Mouse (Mus musculus) gastrocnemius, adult 18-20 months (tissue): Measurements from ENCODE around the gene AI597479. TPM values are rescaled to one million over a fixed set of nuclear protein-coding genes. Genes with fewer than 3 reads are reported as not detected.
A peak's percentile ranks its signal among the peaks of the same experiment; 100 is the strongest.

Experiments used
- DNase-seq: peaks from one replicate; pipeline ENCODE4 v3.0.0; 2021; ENCODE audit warnings: low spot score
- total RNA-seq, 2 experiments: library from RNA; stranded (reverse); gene quantifications; 2 replicates each; pipeline ENCODE4 v1.2.3; 2021

AI597479 gene
- total RNA-seq, 2 experiments from 2014 or later, result 16.1 to 18.8 TPM

GRCm38 (mm10) chr1:43157907-43158306, 59.4 kb downstream of the AI597479 start:
- DNase-seq, result no peak

GRCm38 (mm10) chr1:43159429-43159828, 60.9 kb downstream of the AI597479 start:
- DNase-seq, result no peak

- DNase-seq, result no peak
These were observed 63.9 kb downstream of the AI597479 start for GRCm38 (mm10) chr1:43162394-43162793.

- no peak for DNase-seq
These were observed 64.6 kb downstream of the AI597479 start for GRCm38 (mm10) chr1:43163084-43163466.

GRCm38 (mm10) chr1:43163467-43164418, 65.2 kb downstream of the AI597479 start:
- DNase-seq, result peak; percentile 24

- DNase-seq, result no peak
These were observed 66.1 kb downstream of the AI597479 start for GRCm38 (mm10) chr1:43164582-43164981.

Other genes starting within 250 kb of the AI597479 start
- gene Mrps9, start 247.5 kb upstream of the AI597479 start, total RNA-seq, result 10 to 100 TPM; 45.8 to 50.8 TPM
- gene Gpr45, start 145.8 kb upstream of the AI597479 start, total RNA-seq, result not detected
- 10 to 100 TPM; 13.4 TPM for gene Tgfbrap1, start 73 bp upstream of the AI597479 start, total RNA-seq
- gene Fhl2, start 98.3 kb downstream of the AI597479 start, total RNA-seq, result 1 to 10 TPM; 4.4 to 6.7 TPM